Mouse (Mus musculus) lung, adult 2 months (tissue): ENCODE data around the gene Oit1. TPM values are rescaled to one million over a fixed set of nuclear protein-coding genes. Genes with fewer than 3 reads are reported as not detected.

ENCODE experiments used
- DNase-seq: peaks from one replicate; pipeline ENCODE4 v3.0.0; 2022
- H3K4me1 ChIP-seq: fragments of 200-500 bp; 2 replicates; pipeline ENCODE4 v1.6.1; 2011; ENCODE audit warnings: low read length; ENCODE audit not compliant: control insufficient read depth, insufficient read depth
- H3K4me3 ChIP-seq: fragments of 200-500 bp; replicated peaks from 2 replicates; pipeline ENCODE3; 2011; ENCODE audit warnings: low read depth, mild to moderate bottlenecking, control low read depth, low read length; ENCODE audit errors: extremely low read depth
- CTCF ChIP-seq: fragments of 200-500 bp; IDR thresholded peaks from 2 replicates; pipeline ENCODE4 v1.5.1; 2011; ENCODE audit warnings: mild to moderate bottlenecking, low read length, control low read depth; ENCODE audit not compliant: insufficient read depth
- POLR2A ChIP-seq: fragments of 200-500 bp; IDR thresholded peaks from 2 replicates; pipeline ENCODE4 v1.6.1; 2011; ENCODE audit warnings: low read depth, mild to moderate bottlenecking, control low read depth, low read length, borderline replicate concordance; ENCODE audit errors: extremely low read depth
- WGBS: fragments of 180-500 bp; shearing (Covaris S2); methylation state at CpG from one replicate; pipeline ENCODE4 v1.1.7; 2018; 5-methylcytosine and 5-hydroxymethylcytosine counted together
- polyA plus RNA-seq: library from polyadenylated mRNA; depleted of rRNA; stranded (reverse); fragments of >200 nt; gene quantifications from 2 replicates; pipeline ENCODE4 v1.2.3, GENCODE M21; 2012; rRNA removed

Oit1 gene
- polyA plus RNA-seq, 1 experiment = 4.3 TPM

- H3K4me3 ChIP-seq = no peak overlapping the region
- H3K4me1 ChIP-seq = peaks cover 5% of the 10 kb centered on the region
- 52% methylated on average over 3 of the region's 3 CpGs for WGBS
- no peak for TF ChIP-seq POLR2A
- no peak for TF ChIP-seq CTCF
- DNase-seq = no peak
These were observed 73.5 kb downstream of the Oit1 start for GRCm38 (mm10) chr14:8305014-8305413.

DNA sequence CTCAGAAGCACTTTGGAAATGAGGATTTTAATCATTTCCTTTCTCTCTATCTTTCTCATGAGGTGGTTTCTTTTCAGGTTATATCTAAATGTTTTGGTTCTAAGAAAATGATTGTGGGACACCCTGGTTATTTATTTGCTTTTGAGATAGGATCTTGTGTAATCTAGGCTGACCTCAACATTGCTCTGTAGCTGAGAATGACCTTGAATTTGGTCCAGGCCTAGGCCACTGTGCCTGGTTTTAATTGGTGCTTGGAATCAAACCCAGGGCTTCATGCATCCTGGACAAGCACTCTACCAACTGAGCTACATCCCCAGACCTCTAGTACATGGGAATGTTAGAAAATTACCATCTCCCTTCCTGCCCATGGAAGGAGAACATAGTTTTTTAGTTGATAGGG, 74.5 kb downstream of the Oit1 start:
- H3K4me3 ChIP-seq = no peak overlapping the region
- no peak for TF ChIP-seq POLR2A
- no peak for TF ChIP-seq CTCF
- peaks cover 5% of the 10 kb centered on the region for H3K4me1 ChIP-seq
- DNase-seq = no peak

GRCm38 (mm10) chr14:8302687-8303086, 75.9 kb downstream of the Oit1 start:
- no peak for DNase-seq
- 34% methylated on average over 10 of the region's 10 CpGs for WGBS
- no peak for TF ChIP-seq POLR2A
- no peak for TF ChIP-seq CTCF
- Histone ChIP-seq H3K4me3 (no peak overlapping the region), H3K4me1 (peaks cover 3% of the 10 kb centered on the region)

- TF ChIP-seq POLR2A = no peak
- TF ChIP-seq CTCF = peak; percentile 67
- no peak overlapping the region for H3K4me3 ChIP-seq
- 25% methylated on average over 8 of the region's 8 CpGs for WGBS
- DNase-seq = peak; percentile 61
- no peaks in the 10 kb centered on the region; the same call in 1 of the 2 replicates for H3K4me1 ChIP-seq
These were observed 78.3 kb downstream of the Oit1 start for GRCm38 (mm10) chr14:8300281-8300680.

Other genes starting within 250 kb of the Oit1 start
- 30.3 and 53.1 TPM in 2 replicates for gene Pdhb, start 205.7 kb downstream of the Oit1 start, polyA plus RNA-seq
- gene Kctd6, start 164.6 kb downstream of the Oit1 start, polyA plus RNA-seq = 6.1 and 9.0 TPM in 2 replicates
- gene Acox2, start 119.4 kb downstream of the Oit1 start, polyA plus RNA-seq = 12.7 and 24.4 TPM in 2 replicates
- gene Fam107a, start 60.7 kb downstream of the Oit1 start, polyA plus RNA-seq = 8.5 and 12.1 TPM in 2 replicates